Mouse (Mus musculus) CH12.LX (cell line): ENCODE measurements around the gene Gm1043.

ENCODE experiments used
- CHD2 ChIP-seq: IDR thresholded peaks from 2 replicates; pipeline ENCODE4 v1.6.1; 2011; ENCODE audit warnings: low read length, improper control_type of control experiment
- CTCF ChIP-seq, 2 experiments: IDR thresholded peaks in 1 of 2; conservative IDR thresholded peaks in 1 of 2; 2 replicates each; pipeline ENCODE4 v1.5.1; 2011 to 2012; ENCODE audit warnings: low read depth in 2 of 2, low read length in 2 of 2, improper control_type of control experiment in 1 of 2, inconsistent platforms in 1 of 2, mild to moderate bottlenecking in 1 of 2, moderate library complexity in 1 of 2
- EP300 ChIP-seq: IDR thresholded peaks from 2 replicates; pipeline ENCODE4 v1.6.1; 2011; ENCODE audit warnings: low read length, improper control_type of control experiment
- IRF4 ChIP-seq: IDR thresholded peaks from 2 replicates; pipeline ENCODE4 v1.6.1; 2014; ENCODE audit warnings: low read depth, mild to moderate bottlenecking, inconsistent platforms, low read length, improper control_type of control experiment
- MAX ChIP-seq: IDR thresholded peaks from 2 replicates; pipeline ENCODE4 v1.6.1; 2011; ENCODE audit warnings: low read length, improper control_type of control experiment
- NRF1 ChIP-seq: IDR thresholded peaks from 2 replicates; pipeline ENCODE4 v1.6.1; 2014; ENCODE audit warnings: low read depth, mild to moderate bottlenecking, inconsistent platforms, low read length, improper control_type of control experiment, moderate library complexity
- POLR2A ChIP-seq: IDR thresholded peaks from 2 replicates; pipeline ENCODE4 v1.6.1; 2011; ENCODE audit warnings: low read depth, mild to moderate bottlenecking, improper control_type of control experiment, low read length
- POLR2AphosphoS2 ChIP-seq: IDR thresholded peaks from 2 replicates; pipeline ENCODE4 v1.6.1; 2011; ENCODE audit warnings: low read depth, low read length, improper control_type of control experiment
- SIN3A ChIP-seq: IDR thresholded peaks from 2 replicates; pipeline ENCODE4 v1.6.1; 2012; ENCODE audit warnings: low read length, improper control_type of control experiment, inconsistent platforms
- TCF12 ChIP-seq: IDR thresholded peaks from 2 replicates; pipeline ENCODE4 v1.6.1; 2014; ENCODE audit warnings: low read depth, mild to moderate bottlenecking, inconsistent platforms, low read length, improper control_type of control experiment
- ZKSCAN1 ChIP-seq: IDR thresholded peaks from 2 replicates; pipeline ENCODE4 v1.6.1; 2012; ENCODE audit warnings: low read depth, inconsistent platforms, low read length, improper control_type of control experiment, borderline replicate concordance

- TF ChIP-seq CTCF (conservative IDR thresholded peaks at IDR 0.05 in 1 of 2, IDR thresholded peaks at IDR 0.05 in 1 of 2; ENCODE audit: low read depth in 2 of 2, low read length in 2 of 2) (no peak), MAX (no peak), IRF4 (no peak), ZKSCAN1 (no peak), POLR2AphosphoS2 (no peak), SIN3A (no peak), CHD2 (no peak), EP300 (no peak), NRF1 (no peak), POLR2A (no peak), TCF12 (no peak)
Observed at GRCm38 (mm10) chr5:37036884-37037283, 48.3 kb upstream of the Gm1043 start.
